Mouse (Mus musculus) liver, embryonic 12.5 days (tissue): ENCODE data around the gene Trim15. TPM values are rescaled to one million over a fixed set of nuclear protein-coding genes. Genes with fewer than 3 reads are reported as not detected.
"Not testable (repeated sequence)": the region's sequence is repeated elsewhere in the genome, so short reads cannot be mapped to it uniquely, and the experiment has no call there.

ENCODE experiments used
- ATAC-seq: fragments of 200-750 bp; cut with Nextera tagmentation; 2 replicates; pipeline ENCODE4 v1.8.0; 2017; ENCODE audit warnings: moderate number of reproducible peaks, mild to moderate bottlenecking, moderate library complexity
- H3K27ac ChIP-seq: fragments of 300-500 bp; sonication (generic); 2 replicates; pipeline ENCODE4 v1.5.1; 2016; ENCODE audit warnings: mild to moderate bottlenecking
- H3K27me3 ChIP-seq: fragments of 300-500 bp; sonication (generic); replicated peaks from 2 replicates; pipeline ENCODE4 v1.6.1; 2016; ENCODE audit warnings: mild to moderate bottlenecking, moderate library complexity
- H3K36me3 ChIP-seq: fragments of 300-500 bp; sonication (generic); 2 replicates; pipeline ENCODE4 v1.6.1; 2016; ENCODE audit warnings: mild to moderate bottlenecking, moderate library complexity
- H3K4me1 ChIP-seq: fragments of 300-500 bp; sonication (generic); 2 replicates; pipeline ENCODE4 v1.6.1; 2016
- H3K4me2 ChIP-seq: fragments of 300-500 bp; sonication (generic); 2 replicates; pipeline ENCODE4 v1.6.1; 2016; ENCODE audit warnings: mild to moderate bottlenecking, moderate library complexity
- H3K4me3 ChIP-seq: fragments of 300-500 bp; sonication (generic); 2 replicates; pipeline ENCODE4 v1.5.1; 2016; ENCODE audit warnings: mild to moderate bottlenecking, moderate library complexity
- H3K9ac ChIP-seq: fragments of 300-500 bp; sonication (generic); 2 replicates; pipeline ENCODE4 v1.6.1; 2016; ENCODE audit warnings: mild to moderate bottlenecking, moderate library complexity
- H3K9me3 ChIP-seq: fragments of 300-500 bp; sonication (generic); replicated peaks from 2 replicates; pipeline ENCODE4 v1.6.1; 2016; ENCODE audit warnings: mild to moderate bottlenecking, moderate library complexity
- WGBS: fragments of 180-500 bp; shearing (Covaris S2); methylation state at CpG from one replicate; pipeline ENCODE4 v1.1.7; 2016; ENCODE audit not compliant: insufficient replicate concordance; 5-methylcytosine and 5-hydroxymethylcytosine counted together
- polyA plus RNA-seq: library from polyadenylated mRNA; unstranded; fragments of >200 nt; fragmentation: Nextera tagmentation; extraction: Ambion mirVana; gene quantifications from 2 replicates; pipeline ENCODE4 v1.2.1, GENCODE M21; 2016

Gene Trim15
- polyA plus RNA-seq, 1 experiment from 2014 or later: 0.43 TPM

GRCm38 (mm10) chr17:36839001-36839400 lies 28.0 kb downstream of the Trim15 start:
- Histone ChIP-seq H3K36me3 (no peaks in the 10 kb centered on the region), H3K4me3 (no peak overlapping the region), H3K27ac (no peak overlapping the region), H3K9ac (no peak overlapping the region), H3K9me3 (no peaks in the 10 kb centered on the region), H3K4me1 (peaks cover 45% of the 10 kb centered on the region), H3K27me3 (peaks cover 12% of the 10 kb centered on the region; the same call in 1 of the 2 replicates), H3K4me2 (no peak overlapping the region)
- no peak for ATAC-seq
- 36% methylated on average over 5 of the region's 5 CpGs for WGBS

- Histone ChIP-seq H3K27ac (peak within 1 kb of the TSS; percentile 82), H3K4me3 (peak within 1 kb of the TSS; percentile 71), H3K4me2 (peak within 1 kb of the TSS; percentile 93), H3K27me3 (peaks cover 26% of the 10 kb centered on the region; the same call in 1 of the 2 replicates), H3K9me3 (no peaks in the 10 kb centered on the region), H3K4me1 (peaks cover 27% of the 10 kb centered on the region), H3K36me3 (no peaks in the 10 kb centered on the region), H3K9ac (peak within 1 kb of the TSS; percentile 73)
- WGBS: under 1% methylated on average over 55 of the region's 58 CpGs
- peak; percentile 98 for ATAC-seq
Observed at GRCm38 (mm10) chr17:36836874-36837647, 29.9 kb downstream of the Trim15 start, which contains the start of gene Trim26. Trim26 (plus strand) TSS chr17:36837134.

- H3K9ac ChIP-seq: peak overlapping the region; percentile 73
- peak overlapping the region; percentile 82 for H3K27ac ChIP-seq
- no peaks in the 10 kb centered on the region for H3K9me3 ChIP-seq
- peaks cover 25% of the 10 kb centered on the region for H3K4me1 ChIP-seq
- peak overlapping the region; percentile 93 for H3K4me2 ChIP-seq
- H3K27me3 ChIP-seq: peaks cover 26% of the 10 kb centered on the region; the same call in 1 of the 2 replicates
- H3K4me3 ChIP-seq: peak overlapping the region; percentile 71
- no peaks in the 10 kb centered on the region for H3K36me3 ChIP-seq
- 10% methylated on average over 3 of the region's 3 CpGs for WGBS
- peak; percentile 13 for ATAC-seq
Observed at GRCm38 (mm10) chr17:36836427-36836812, 30.6 kb downstream of the Trim15 start.

GRCm38 (mm10) chr17:36835591-36836426 lies 31.2 kb downstream of the Trim15 start:
- 28% methylated on average over 12 of the region's 12 CpGs for WGBS

DNA sequence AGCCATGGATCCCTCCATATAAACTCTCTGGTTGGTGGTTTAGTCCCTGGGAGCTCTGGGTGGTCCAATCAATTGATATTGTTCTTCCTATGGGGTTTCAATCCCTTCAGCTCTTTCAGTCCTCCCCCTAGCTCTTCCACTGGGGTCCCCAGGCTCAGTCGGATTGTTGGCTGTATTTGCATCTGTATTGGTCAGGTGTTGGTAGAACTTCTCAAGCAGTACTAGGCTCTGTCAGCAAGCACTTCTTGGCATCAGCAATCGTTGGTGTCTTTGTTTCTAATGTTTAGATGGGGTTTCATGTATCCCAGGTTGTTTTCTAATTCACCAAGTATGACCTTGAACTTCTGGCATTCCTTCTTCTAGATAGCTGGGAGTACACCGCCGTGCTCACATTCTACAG lies 34.3 kb downstream of the Trim15 start:
- Histone ChIP-seq H3K4me3 (no peak overlapping the region), H3K27ac (no peak overlapping the region), H3K9ac (no peak overlapping the region), H3K36me3 (no peaks in the 10 kb centered on the region), H3K9me3 (no peaks in the 10 kb centered on the region), H3K4me1 (peaks cover 22% of the 10 kb centered on the region), H3K27me3 (peaks cover 29% of the 10 kb centered on the region; the same call in 1 of the 2 replicates), H3K4me2 (no peak overlapping the region)
- 44% methylated on average over 4 of the region's 4 CpGs for WGBS
- ATAC-seq: no peak

More at GRCm38 (mm10) chr17:36835591-36836426, 31.2 kb downstream of the Trim15 start:
- peak overlapping the region; percentile 71 for H3K4me3 ChIP-seq
- peak overlapping the region; percentile 82 for H3K27ac ChIP-seq
- no peaks in the 10 kb centered on the region for H3K9me3 ChIP-seq
- peak overlapping the region; percentile 73 for H3K9ac ChIP-seq
- H3K4me1 ChIP-seq: peaks cover 25% of the 10 kb centered on the region
- no peaks in the 10 kb centered on the region for H3K36me3 ChIP-seq
- peak overlapping the region; percentile 93 for H3K4me2 ChIP-seq
- peaks cover 26% of the 10 kb centered on the region; the same call in 1 of the 2 replicates for H3K27me3 ChIP-seq
- ATAC-seq: peak; percentile 11

DNA sequence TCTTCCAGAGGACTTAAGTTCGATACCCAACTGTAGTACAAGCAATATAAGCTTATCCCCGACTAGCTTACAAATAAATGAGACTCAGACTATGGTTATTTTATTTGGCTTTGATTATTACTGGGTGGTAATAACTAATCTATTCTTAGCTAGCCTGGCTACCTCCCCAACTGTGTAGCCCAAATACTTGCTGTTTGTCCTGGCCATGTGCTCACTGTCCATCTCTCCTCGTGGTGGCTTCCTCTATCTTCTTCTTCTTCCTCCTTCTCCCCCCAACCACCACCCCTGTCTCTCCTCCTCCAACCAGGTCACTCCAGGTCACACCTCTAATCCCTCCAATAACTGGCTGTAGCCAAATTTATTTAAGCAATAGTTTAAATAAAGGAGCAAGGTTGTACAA lies 36.5 kb downstream of the Trim15 start:
- H3K4me1 ChIP-seq: 0 out of 2 replicates have a peak, but pooled peaks cover 5% of the 10 kb centered on the region
- no peaks in the 10 kb centered on the region for H3K9me3 ChIP-seq
- H3K9ac ChIP-seq: no peak overlapping the region
- no peak for ATAC-seq
- H3K4me3 ChIP-seq: no peak overlapping the region
- peaks cover 29% of the 10 kb centered on the region; the same call in 1 of the 2 replicates for H3K27me3 ChIP-seq
- WGBS: 56% methylated on average over 3 of the region's 3 CpGs
- no peak overlapping the region for H3K27ac ChIP-seq
- no peak overlapping the region for H3K4me2 ChIP-seq
- no peaks in the 10 kb centered on the region for H3K36me3 ChIP-seq

GRCm38 (mm10) chr17:36828488-36828887 lies 38.5 kb downstream of the Trim15 start:
- H3K9ac ChIP-seq: no peak overlapping the region
- peaks cover 19% of the 10 kb centered on the region; the same call in 1 of the 2 replicates for H3K27me3 ChIP-seq
- no peak overlapping the region for H3K4me2 ChIP-seq
- no peaks in the 10 kb centered on the region for H3K9me3 ChIP-seq
- 52% methylated on average over 2 of the region's 2 CpGs for WGBS
- H3K36me3 ChIP-seq: no peaks in the 10 kb centered on the region
- peak; percentile 42; the same call in 1 of the 2 replicates for ATAC-seq
- 0 out of 2 replicates have a peak, but pooled peaks cover 5% of the 10 kb centered on the region for H3K4me1 ChIP-seq
- no peak overlapping the region for H3K27ac ChIP-seq
- H3K4me3 ChIP-seq: no peak overlapping the region

DNA sequence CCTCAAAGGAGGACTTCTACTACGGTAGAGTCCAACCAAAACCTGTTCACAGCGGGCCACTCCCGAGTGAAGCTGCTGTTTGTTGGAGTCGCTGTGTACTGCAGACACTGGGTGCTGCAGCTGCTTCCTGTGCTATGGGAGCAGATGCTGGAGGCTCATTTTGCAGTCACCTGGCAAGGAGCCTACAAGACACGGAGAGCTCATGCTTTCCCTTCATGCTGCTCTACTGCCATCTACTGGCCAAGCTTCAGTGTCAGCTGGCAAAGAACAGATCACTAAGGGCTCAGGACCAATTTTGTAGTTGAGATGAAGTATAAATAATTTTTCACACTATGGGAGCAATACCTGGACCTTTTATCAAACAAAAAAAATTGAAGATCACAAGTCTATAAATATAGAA lies 41.0 kb downstream of the Trim15 start:
- H3K4me2 ChIP-seq: not testable (repeated sequence)

DNA sequence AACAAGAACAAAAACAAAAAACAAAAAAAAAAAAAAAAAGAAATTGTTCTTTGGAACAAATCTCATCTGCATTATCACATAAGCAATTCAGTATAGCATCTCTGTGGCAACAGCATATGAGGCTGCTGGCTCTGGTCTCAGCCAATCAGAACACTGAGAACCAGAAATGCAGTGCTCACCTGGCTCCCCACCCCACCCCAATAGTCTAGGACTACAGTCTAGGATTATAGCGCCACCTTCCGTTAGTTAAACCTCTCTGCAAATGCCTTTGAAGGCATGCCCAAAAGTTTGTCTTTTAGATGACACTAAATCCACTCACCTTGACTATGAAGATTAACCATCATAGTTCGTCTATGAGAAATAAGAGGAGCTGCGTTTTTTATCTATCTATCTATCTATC lies 41.5 kb downstream of the Trim15 start:
- H3K36me3 ChIP-seq: no peaks in the 10 kb centered on the region
- H3K9ac ChIP-seq: no peak overlapping the region
- peaks cover 10% of the 10 kb centered on the region; the same call in 1 of the 2 replicates for H3K27me3 ChIP-seq
- H3K4me1 ChIP-seq: 0 out of 2 replicates have a peak, but pooled peaks cover 5% of the 10 kb centered on the region
- no peaks in the 10 kb centered on the region for H3K9me3 ChIP-seq
- no peak overlapping the region for H3K27ac ChIP-seq
- 23% methylated on average over 4 of the region's 4 CpGs for WGBS
- ATAC-seq: peak; percentile 53; the same call in 1 of the 2 replicates
- no peak overlapping the region for H3K4me3 ChIP-seq
- no peak overlapping the region for H3K4me2 ChIP-seq

More for the DNA sequence above, 41.0 kb downstream of the Trim15 start:
- peak; percentile 62 for ATAC-seq
- H3K9me3 ChIP-seq, H3K27ac ChIP-seq, H3K4me1 ChIP-seq, H3K36me3 ChIP-seq, H3K27me3 ChIP-seq, H3K9ac ChIP-seq, H3K4me3 ChIP-seq: not testable (repeated sequence)
- 17% methylated on average over 5 of the region's 5 CpGs for WGBS

DNA sequence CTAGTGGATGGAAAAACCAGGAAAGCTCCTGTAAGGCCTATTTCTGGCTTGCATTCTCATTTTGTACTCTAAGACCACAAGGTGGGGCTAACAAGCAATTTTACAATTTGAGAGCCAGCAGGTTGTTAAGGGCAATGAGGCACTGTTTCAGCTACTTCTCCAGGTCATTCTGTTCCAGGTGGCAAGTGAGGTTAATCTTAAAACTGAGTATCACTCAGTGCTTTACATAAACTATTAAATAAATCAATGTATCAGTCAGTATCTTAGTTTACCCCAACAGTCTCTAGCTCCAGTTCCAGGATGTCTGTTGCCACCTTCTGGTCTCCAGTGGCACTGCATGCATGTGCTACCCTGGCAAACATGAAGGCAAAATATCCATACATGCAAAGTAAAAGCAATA lies 43.0 kb downstream of the Trim15 start:
- 0 out of 2 replicates have a peak, but pooled peaks cover 5% of the 10 kb centered on the region for H3K4me1 ChIP-seq
- no peaks in the 10 kb centered on the region for H3K36me3 ChIP-seq
- H3K27me3 ChIP-seq: 0 out of 2 replicates have a peak, but pooled peaks cover 5% of the 10 kb centered on the region
- no peak overlapping the region for H3K4me2 ChIP-seq
- no peak overlapping the region for H3K4me3 ChIP-seq
- H3K9ac ChIP-seq: no peak overlapping the region
- no peak; the same call in 1 of the 2 replicates for ATAC-seq
- no peak overlapping the region for H3K27ac ChIP-seq
- no peaks in the 10 kb centered on the region for H3K9me3 ChIP-seq

DNA sequence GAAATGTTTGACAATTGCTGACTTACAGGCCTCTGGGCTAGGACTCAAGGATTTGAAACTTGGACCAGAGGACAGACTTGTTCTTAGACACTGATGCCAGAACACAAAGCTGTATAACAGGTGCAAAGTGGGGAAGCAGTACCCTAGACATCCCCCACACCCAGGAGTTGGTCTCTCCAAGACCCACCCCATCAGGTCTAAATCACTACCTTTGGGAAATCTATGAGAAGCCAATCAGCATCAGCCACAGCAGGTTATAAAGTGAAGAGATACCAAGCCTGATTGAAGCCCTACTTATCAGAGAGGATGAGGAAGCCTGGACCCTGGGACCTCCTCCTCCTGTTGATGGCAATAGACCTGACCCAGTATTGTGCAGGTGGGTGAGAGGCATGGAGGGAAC lies 55.1 kb downstream of the Trim15 start, which contains the start of gene H2-M10.6:
Gene H2-M10.6 (plus strand): TSS at position 301 of the 400 bp plus-strand sequence.
- Histone ChIP-seq H3K36me3 (no peaks in the 10 kb centered on the region), H3K4me1 (no peaks in the 10 kb centered on the region), H3K27me3 (no peaks in the 10 kb centered on the region), H3K27ac (no peak within 1 kb of the TSS), H3K4me3 (no peak within 1 kb of the TSS), H3K4me2 (no peak within 1 kb of the TSS), H3K9ac (no peak within 1 kb of the TSS), H3K9me3 (no peaks in the 10 kb centered on the region)
- ATAC-seq: no peak
